Mouse (Mus musculus) left cerebral cortex, postnatal 10 days (tissue): ENCODE results near the gene 4930407I10Rik. TPM values are rescaled to one million over a fixed set of nuclear protein-coding genes. Genes with fewer than 3 reads are reported as not detected.

Experiments used
- DNase-seq, 2 experiments: peaks; one replicate each; pipeline ENCODE4 v3.0.0; 2021 to 2022; ENCODE audit warnings: low spot score in 2 of 2, mixed read lengths in 1 of 2; ENCODE audit errors: extremely low spot score in 1 of 2
- intact Hi-C: fragments of 180-260 bp; cut with DNase I; formaldehyde crosslinking; loops from one replicate; pipeline ENCODE4 v1.15.1; 2025
- total RNA-seq, 2 experiments: library from RNA; stranded (reverse); gene quantifications; 2 replicates each; pipeline ENCODE4 v1.2.3; 2021

The 4930407I10Rik gene
- not detected for total RNA-seq

GRCm38 (mm10) chr15:82058719-82059201, at the start of gene 4930407I10Rik:
4930407I10Rik (plus strand) TSS chr15:82059151.
- DNase-seq, result no peak
- intact Hi-C loops, result no loop called here

DNA sequence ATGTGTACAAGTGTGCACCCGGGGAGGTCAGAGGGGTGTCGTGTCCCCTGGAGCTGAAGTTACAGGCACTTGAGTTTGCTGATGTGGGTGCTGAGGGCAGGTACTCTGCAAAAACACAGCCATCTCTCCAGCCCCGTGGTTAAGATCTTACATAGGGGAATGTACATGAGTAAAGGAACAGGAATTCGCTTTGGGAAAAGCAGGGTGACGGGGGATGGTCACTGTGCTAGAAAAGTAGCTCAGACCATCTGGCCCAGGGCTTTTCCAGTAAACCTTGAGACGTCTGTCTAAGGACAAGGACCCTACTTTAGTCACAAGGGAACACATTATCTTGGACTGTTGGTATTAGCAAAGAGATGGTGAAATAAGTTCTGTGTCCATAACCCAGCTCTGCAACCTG, 47.0 kb upstream of the 4930407I10Rik start:
- no peak for DNase-seq
- intact Hi-C loops, result no loop called here

- DNase-seq, result no peak
- intact Hi-C loops, result no loop called here
Observed at GRCm38 (mm10) chr15:82014745-82015391, 44.1 kb upstream of the 4930407I10Rik start.

- DNase-seq, result peak; percentile 16 to 57
- intact Hi-C loops, result no loop called here
Observed at GRCm38 (mm10) chr15:82015392-82016100, 43.4 kb upstream of the 4930407I10Rik start.

DNA sequence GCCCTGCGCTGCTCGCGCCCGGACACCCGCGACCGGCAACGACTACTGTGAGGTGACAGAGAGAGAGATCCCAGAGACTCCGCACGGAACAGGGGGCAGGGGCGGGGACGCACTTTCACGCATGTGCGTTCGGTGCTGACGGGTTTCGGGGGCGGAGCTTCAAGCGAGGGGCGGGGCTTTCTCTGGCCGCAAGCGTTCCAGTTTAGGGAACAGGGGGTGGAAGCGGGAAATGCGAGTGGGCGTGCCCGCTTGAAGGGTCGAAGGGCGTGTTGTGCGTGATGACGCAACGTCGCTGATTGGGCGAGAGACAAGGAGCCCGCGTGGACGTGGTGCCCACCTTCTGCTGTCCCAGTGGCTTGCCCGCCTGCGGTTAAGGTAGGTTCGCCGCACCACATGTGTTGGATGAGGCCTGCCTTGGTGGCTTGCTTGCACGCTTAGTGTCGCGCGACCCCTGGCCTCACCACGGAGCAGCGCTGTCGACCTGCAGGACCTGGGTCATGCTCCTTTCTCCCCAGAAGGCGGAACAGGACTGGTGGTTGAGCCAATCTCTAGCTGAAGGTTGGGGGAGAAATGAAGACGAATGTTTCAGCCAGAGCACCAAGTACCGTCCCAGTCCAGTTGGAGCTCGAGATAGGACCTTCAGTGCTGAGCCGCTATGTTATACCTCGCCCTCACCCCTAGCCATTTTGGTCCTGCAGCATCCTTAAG, 42.7 kb upstream of the 4930407I10Rik start:
- intact Hi-C loops, result no loop called here
- DNase-seq, result peak; percentile 99

DNA sequence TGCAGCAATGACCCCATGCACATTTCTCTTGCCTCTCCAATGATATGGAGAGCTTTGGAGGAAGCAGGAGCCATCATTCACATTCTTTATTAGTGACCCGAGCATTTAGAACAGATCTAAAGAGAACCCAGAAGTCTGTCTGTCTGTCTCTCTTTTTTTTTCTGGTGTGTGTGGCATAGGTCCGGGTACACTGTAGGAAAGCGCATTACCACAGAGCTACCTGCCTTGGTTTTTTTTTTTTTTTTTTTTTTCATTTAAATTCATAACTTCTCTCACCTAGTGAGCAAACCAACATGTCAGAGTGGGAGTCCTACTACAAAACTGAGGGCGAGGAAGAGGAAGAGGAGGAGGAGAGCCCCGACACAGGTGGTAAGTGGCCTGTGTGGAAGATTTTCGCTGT, 42.1 kb upstream of the 4930407I10Rik start:
- intact Hi-C loops, result no loop called here

GRCm38 (mm10) chr15:82017461-82017860, 41.5 kb upstream of the 4930407I10Rik start:
- intact Hi-C loops, result no loop called here

More for the DNA sequence above, 42.1 kb upstream of the 4930407I10Rik start:
- DNase-seq, result no peak

DNA sequence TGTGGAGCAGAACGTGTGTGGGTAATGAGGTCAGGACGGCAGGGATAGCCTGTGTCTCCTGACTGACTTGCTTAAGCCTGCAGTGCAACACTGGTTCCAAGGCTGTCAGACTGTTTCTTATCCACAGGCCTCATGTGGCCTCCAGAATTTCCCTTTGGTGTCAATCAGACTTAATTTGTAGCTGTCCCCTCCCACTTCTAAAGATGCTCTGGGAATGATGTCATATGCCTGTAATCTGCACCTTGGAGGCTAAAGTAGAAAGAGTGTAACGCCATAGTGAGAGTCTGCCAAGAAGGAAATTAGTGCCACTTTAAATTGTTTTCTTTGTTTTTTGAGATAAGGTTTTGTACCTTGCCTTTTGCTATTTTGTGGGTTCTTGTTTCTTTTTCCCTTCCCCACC, 39.7 kb upstream of the 4930407I10Rik start:
- intact Hi-C loops, result no loop called here
- DNase-seq, result no peak

More at GRCm38 (mm10) chr15:82017461-82017860, 41.5 kb upstream of the 4930407I10Rik start:
- no peak for DNase-seq

GRCm38 (mm10) chr15:82022535-82023088, 36.3 kb upstream of the 4930407I10Rik start:
- intact Hi-C loops, result no loop called here
- DNase-seq, result peak in 1 of 2 experiments; percentile 41

DNA sequence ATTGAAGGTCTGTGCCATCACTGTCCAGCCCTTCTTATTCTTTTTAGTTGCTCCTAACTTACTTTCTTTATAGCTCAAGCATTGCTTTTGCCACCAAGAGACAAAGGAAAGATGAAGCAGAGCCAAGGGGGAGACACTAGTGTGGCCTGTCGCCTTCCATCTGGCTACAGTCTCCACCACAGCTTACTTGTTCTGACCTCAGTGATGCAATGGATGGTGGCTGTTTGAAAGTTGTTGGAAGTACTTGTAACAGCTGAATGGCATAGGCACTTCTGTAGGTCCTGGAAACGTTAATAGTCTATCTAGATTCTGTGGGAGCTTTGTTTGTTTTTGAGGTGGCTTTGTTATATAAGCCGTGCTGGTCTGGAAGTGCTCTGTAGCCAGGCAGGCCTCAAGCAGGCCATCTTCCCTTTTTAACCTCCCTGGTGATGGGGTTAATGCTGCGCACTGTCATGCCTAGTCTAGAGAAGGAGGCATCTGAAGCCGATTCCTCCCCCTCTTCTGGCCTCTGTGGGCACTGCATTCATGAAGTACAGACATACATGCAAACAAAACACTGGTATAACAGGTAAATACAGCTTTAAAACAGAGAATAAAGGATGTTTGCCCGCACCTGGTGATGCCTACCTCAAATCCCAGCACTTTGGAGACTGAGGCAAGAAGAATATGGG, 34.9 kb upstream of the 4930407I10Rik start:
- intact Hi-C loops, result no loop called here
- no peak for DNase-seq

GRCm38 (mm10) chr15:82027276-82027675, 31.7 kb upstream of the 4930407I10Rik start:
- intact Hi-C loops, result no loop called here
- DNase-seq, result no peak

- no peak for DNase-seq
- intact Hi-C loops, result no loop called here
Observed at GRCm38 (mm10) chr15:82027726-82028125, 31.2 kb upstream of the 4930407I10Rik start.

DNA sequence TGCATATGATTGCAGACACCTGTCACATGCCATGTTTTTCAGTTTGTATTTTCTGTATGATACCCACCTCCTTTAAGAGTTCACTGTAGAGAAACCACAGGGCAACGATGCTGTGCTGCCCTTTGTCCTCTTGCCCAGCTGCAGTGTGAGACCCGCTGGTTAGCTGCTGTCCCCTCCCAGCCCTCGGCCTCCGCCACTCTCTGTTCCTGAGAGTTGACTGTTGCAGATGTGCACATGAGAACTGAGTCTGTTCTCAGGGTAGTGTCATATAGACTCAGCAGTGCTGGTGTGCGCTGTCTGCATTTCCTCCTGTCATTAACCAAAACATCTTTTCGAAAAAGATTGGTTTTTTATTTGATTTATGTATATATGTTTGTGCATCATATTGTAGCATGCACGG, 26.6 kb upstream of the 4930407I10Rik start:
- DNase-seq, result no peak
- intact Hi-C loops, result no loop called here

- no peak for DNase-seq
- intact Hi-C loops, result no loop called here
Observed at GRCm38 (mm10) chr15:82033762-82034161, 25.2 kb upstream of the 4930407I10Rik start, which contains the start of gene Desi1. Desi1 (minus strand) TSS chr15:82033862.

GRCm38 (mm10) chr15:82035904-82036689, 22.9 kb upstream of the 4930407I10Rik start:
- DNase-seq, result no peak
- intact Hi-C loops, result no loop called here

GRCm38 (mm10) chr15:82040650-82041049, 18.3 kb upstream of the 4930407I10Rik start:
- intact Hi-C loops, result no loop called here
- DNase-seq, result peak in 1 of 2 experiments; percentile 49

DNA sequence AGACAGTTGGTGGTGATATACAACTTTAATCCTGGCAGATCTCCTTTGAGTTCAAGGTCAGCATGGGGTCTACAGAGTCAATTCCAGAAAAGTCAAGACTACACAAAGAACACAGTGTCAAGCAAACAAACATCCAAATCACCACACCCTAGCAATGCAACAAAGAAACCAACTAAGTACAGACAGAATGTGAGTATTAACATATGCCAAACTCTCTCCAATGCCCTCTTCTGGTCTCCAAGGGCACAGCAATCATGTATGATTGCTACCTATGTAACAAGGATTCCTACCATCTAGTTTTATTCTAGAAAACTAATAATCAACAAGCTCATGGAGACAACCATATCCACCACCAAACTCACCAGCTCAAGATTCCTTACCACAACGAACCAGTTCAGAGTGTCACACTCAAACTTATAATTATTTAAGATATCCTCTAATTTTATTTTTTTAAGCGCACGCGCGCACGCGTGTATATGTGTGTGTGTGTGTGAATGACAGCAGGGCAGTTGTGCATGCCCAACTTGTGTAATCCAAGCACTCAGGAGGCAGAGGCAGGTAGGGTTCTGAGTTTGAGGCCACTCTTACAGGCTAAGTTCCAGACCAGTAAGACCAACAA, 14.7 kb upstream of the 4930407I10Rik start:
- no peak for DNase-seq

More for the DNA sequence above, 14.7 kb upstream of the 4930407I10Rik start:
- intact Hi-C loops, result no loop called here
